Mouse (Mus musculus): Measurements from ENCODE around the gene Olfr584.

DNA sequence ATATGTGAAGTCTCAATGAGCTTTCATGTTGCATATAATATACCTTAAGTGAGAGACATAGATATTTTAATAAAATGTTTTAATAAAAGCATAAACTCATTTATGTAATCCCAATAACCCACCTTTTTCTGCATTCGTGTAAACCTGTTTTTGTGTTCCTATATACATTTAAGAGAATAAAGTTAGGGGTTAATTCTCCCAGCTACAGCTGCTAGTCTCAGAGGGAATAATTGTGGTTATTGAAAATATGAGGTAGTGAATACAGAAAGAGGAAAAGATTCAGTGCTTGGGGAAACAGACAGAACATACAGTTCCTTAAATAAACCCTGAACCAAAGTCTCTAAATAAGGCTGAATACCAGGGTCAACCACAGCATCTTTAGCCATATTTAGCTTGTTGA, at the start of gene Olfr584:
- TF ChIP-seq CTCF (IDR thresholded peaks at IDR 0.05 in 2 of 3, conservative IDR thresholded peaks at IDR 0.05 in 1 of 3; ENCODE audit: control insufficient read depth in 1 of 3, insufficient read depth in 1 of 3, low read depth in 2 of 3, low read length in 3 of 3, poor library complexity in 1 of 3, severe bottlenecking in 1 of 3) = no peak
- no peak for TF ChIP-seq NRF1 (IDR thresholded peaks at IDR 0.05; ENCODE audit: insufficient read depth, low read depth, low read length, poor library complexity, severe bottlenecking)
- TF ChIP-seq EP300 (IDR thresholded peaks at IDR 0.05; ENCODE audit: low read depth in 1 of 2, low read length in 2 of 2) = no peak
- no peak for TF ChIP-seq USF1 (IDR thresholded peaks at IDR 0.05; ENCODE audit: low read depth, low read length)
- TF ChIP-seq USF2 (IDR thresholded peaks at IDR 0.05; ENCODE audit: borderline replicate concordance in 1 of 2, insufficient read depth in 1 of 2, low read depth in 1 of 2, low read length in 2 of 2) = no peak
- TF ChIP-seq JUND (IDR thresholded peaks at IDR 0.05; ENCODE audit: low read depth, low read length) = no peak
- TF ChIP-seq ETS1 (IDR thresholded peaks at IDR 0.05; ENCODE audit: low read depth, low read length) = no peak
- no peak for TF ChIP-seq POLR2A (IDR thresholded peaks at IDR 0.05; ENCODE audit: control insufficient read depth in 1 of 2, insufficient read depth in 1 of 2, low read depth in 1 of 2, low read length in 2 of 2, poor library complexity in 1 of 2)
- no peak for TF ChIP-seq MYC (IDR thresholded peaks at IDR 0.05; ENCODE audit: low read depth, low read length)
- no peak for TF ChIP-seq POLR2AphosphoS2 (IDR thresholded peaks at IDR 0.05; ENCODE audit: low read length)
- TF ChIP-seq MEF2A (IDR thresholded peaks at IDR 0.05; ENCODE audit: extremely low read depth, insufficient replicate concordance, low read depth, low read length, poor library complexity, severe bottlenecking) = no peak
- TF ChIP-seq HCFC1 (IDR thresholded peaks at IDR 0.05; ENCODE audit: low read depth, low read length) = no peak
- no peak for TF ChIP-seq ZKSCAN1 (IDR thresholded peaks at IDR 0.05; ENCODE audit: low read depth, low read length)

Data from MEL (cell line).